Mouse (Mus musculus) liver, embryonic 14.5 days (tissue): ENCODE measurements around the gene Gucd1.

ENCODE experiments used
- CTCF ChIP-seq: IDR thresholded peaks from 2 replicates; pipeline ENCODE4 v1.5.1; 2016; ENCODE audit warnings: antibody characterized with exemption, low read depth, control low read depth
- EP300 ChIP-seq: IDR thresholded peaks from 2 replicates; pipeline ENCODE4 v1.6.1; 2016; ENCODE audit warnings: antibody characterized with exemption, low read depth

- no peak for TF ChIP-seq CTCF
- TF ChIP-seq EP300 = no peak
Observed at GRCm38 (mm10) chr10:75400958-75401357, 116.8 kb downstream of the Gucd1 start, which contains the start of gene Upb1.
